Mouse (Mus musculus) stomach, postnatal 0 days (tissue): ENCODE results near the gene Wdr82. TPM values are rescaled to one million over a fixed set of nuclear protein-coding genes. Genes with fewer than 3 reads are reported as not detected.

Experiments used
- ATAC-seq: fragments of 200-750 bp; cut with Nextera tagmentation; 2 replicates; pipeline ENCODE4 v1.8.0; 2017; ENCODE audit not compliant: low FRiP score, low TSS enrichment
- DNase-seq: peaks from one replicate; pipeline ENCODE4 v3.0.0-alpha.2; 2016; ENCODE audit warnings: low spot score
- H3K27ac ChIP-seq: fragments of 300-500 bp; sonication (generic); replicated peaks from 2 replicates; pipeline ENCODE4 v1.5.1; 2014; ENCODE audit warnings: mild to moderate bottlenecking, control low read depth
- H3K27me3 ChIP-seq: fragments of 300-500 bp; sonication (generic); 2 replicates; pipeline ENCODE4 v1.6.1; 2014; ENCODE audit warnings: low read length; ENCODE audit not compliant: control insufficient read depth, insufficient read depth
- H3K36me3 ChIP-seq: fragments of 300-500 bp; sonication (generic); 2 replicates; pipeline ENCODE4 v1.6.1; 2014; ENCODE audit warnings: low read length, mixed read lengths; ENCODE audit not compliant: control insufficient read depth, insufficient read depth
- H3K4me1 ChIP-seq: fragments of 300-500 bp; sonication (generic); replicated peaks from 2 replicates; pipeline ENCODE4 v1.6.1; 2014; ENCODE audit warnings: antibody characterized with exemption; ENCODE audit not compliant: control insufficient read depth, insufficient read depth
- H3K4me2 ChIP-seq: fragments of 300-500 bp; sonication (generic); replicated peaks from 2 replicates; pipeline ENCODE4 v1.6.1; 2014; ENCODE audit warnings: low read depth, mild to moderate bottlenecking, control low read depth, moderate library complexity
- H3K4me3 ChIP-seq: fragments of 300-500 bp; sonication (generic); 2 replicates; pipeline ENCODE4 v1.5.1; 2014; ENCODE audit warnings: low read depth, low read length, control low read depth
- H3K9ac ChIP-seq: fragments of 300-500 bp; sonication (generic); 2 replicates; pipeline ENCODE4 v1.6.1; 2014; ENCODE audit warnings: mild to moderate bottlenecking, low read length, control low read depth, mixed read lengths
- H3K9me3 ChIP-seq: fragments of 300-500 bp; sonication (generic); 2 replicates; pipeline ENCODE4 v1.6.1; 2016; ENCODE audit warnings: low read length; ENCODE audit not compliant: control insufficient read depth
- CTCF ChIP-seq: IDR thresholded peaks from 2 replicates; pipeline ENCODE4 v1.5.1; 2016; ENCODE audit warnings: antibody characterized with exemption, low read depth, mild to moderate bottlenecking, moderate library complexity
- EP300 ChIP-seq: optimal IDR thresholded peaks from 2 replicates; pipeline ENCODE3; 2016; ENCODE audit warnings: antibody characterized with exemption
- WGBS: fragments of 180-500 bp; shearing (Covaris S2); extraction: QIAGEN DNeasy Blood & Tissue Kit; methylation state at CpG from one replicate; pipeline ENCODE4 v1.1.7; 2014; 5-methylcytosine and 5-hydroxymethylcytosine counted together
- polyA plus RNA-seq: library from polyadenylated mRNA; unstranded; fragments of >200 nt; fragmentation: Nextera tagmentation; extraction: Ambion mirVana; gene quantifications from 2 replicates; pipeline ENCODE4 v1.2.1, GENCODE M21; 2015

Gene Wdr82
- polyA plus RNA-seq, 1 experiment from 2014 or later = 10.3 TPM

- 88% methylated on average over 3 of the region's 3 CpGs for WGBS
- H3K4me3 ChIP-seq = no peak overlapping the region
Measured at GRCm38 (mm10) chr9:106197081-106197713, 26.5 kb downstream of the Wdr82 start.

GRCm38 (mm10) chr9:106197732-106198131, 27.0 kb downstream of the Wdr82 start:
- Histone ChIP-seq H3K4me2 (no peak overlapping the region), H3K4me3 (no peak overlapping the region), H3K27me3 (no peaks in the 10 kb centered on the region), H3K36me3 (no peaks in the 10 kb centered on the region), H3K9ac (0 out of 2 replicates have a peak overlapping the region, but pooled peaks have one; percentile 13), H3K27ac (no peak overlapping the region), H3K4me1 (no peaks in the 10 kb centered on the region), H3K9me3 (no peaks in the 10 kb centered on the region)
- ATAC-seq (no peak), DNase-seq (no peak)
- TF ChIP-seq CTCF (no peak), EP300 (no peak)
- 89% methylated on average over 9 of the region's 9 CpGs for whole genome bisulfite sequencing

More at GRCm38 (mm10) chr9:106197081-106197713, 26.5 kb downstream of the Wdr82 start:
- Histone ChIP-seq H3K36me3 (no peaks in the 10 kb centered on the region), H3K4me2 (no peak overlapping the region), H3K9ac (no peak overlapping the region), H3K27me3 (no peaks in the 10 kb centered on the region), H3K9me3 (no peaks in the 10 kb centered on the region), H3K27ac (no peak overlapping the region), H3K4me1 (no peaks in the 10 kb centered on the region)
- no peak for TF ChIP-seq CTCF
- no peak for TF ChIP-seq EP300
- no peak for ATAC-seq
- no peak for DNase-seq

GRCm38 (mm10) chr9:106198962-106199458, 28.3 kb downstream of the Wdr82 start:
- Histone ChIP-seq H3K36me3 (no peaks in the 10 kb centered on the region), H3K27me3 (no peaks in the 10 kb centered on the region), H3K9ac (peak overlapping the region; percentile 72), H3K4me2 (peak overlapping the region; percentile 64), H3K4me1 (0 out of 2 replicates have a peak, but pooled peaks cover 2% of the 10 kb centered on the region), H3K27ac (peak overlapping the region; percentile 69), H3K4me3 (peak overlapping the region; percentile 64), H3K9me3 (no peaks in the 10 kb centered on the region)
- DNase-seq = peak; percentile 80
- TF ChIP-seq CTCF = no peak
- no peak for TF ChIP-seq EP300
- peak; percentile 55; the same call in 1 of the 2 replicates for ATAC-seq
- WGBS = under 1% methylated on average over 29 of the region's 51 CpGs

GRCm38 (mm10) chr9:106199535-106200272, 29.0 kb downstream of the Wdr82 start, which contains the start of gene Ppm1m:
Gene Ppm1m (minus strand): TSS chr9:106199746.
- no peak for TF ChIP-seq EP300
- no peak for TF ChIP-seq CTCF
- ATAC-seq (no peak), DNase-seq (no peak)
- no peaks in the 10 kb centered on the region for H3K36me3 ChIP-seq
- H3K4me2 ChIP-seq = peak within 1 kb of the TSS; percentile 64
- peak within 1 kb of the TSS; percentile 72 for H3K9ac ChIP-seq
- 0 out of 2 replicates have a peak, but pooled peaks cover 5% of the 10 kb centered on the region for H3K4me1 ChIP-seq
- H3K27me3 ChIP-seq = no peaks in the 10 kb centered on the region
- 54% methylated on average over 18 of the region's 18 CpGs for WGBS
- peak within 1 kb of the TSS; percentile 64 for H3K4me3 ChIP-seq
- H3K9me3 ChIP-seq = no peaks in the 10 kb centered on the region
- peak within 1 kb of the TSS; percentile 69 for H3K27ac ChIP-seq

GRCm38 (mm10) chr9:106201895-106202294, 31.2 kb downstream of the Wdr82 start:
- H3K9ac ChIP-seq = 0 out of 2 replicates have a peak overlapping the region, but pooled peaks have one; percentile 70
- no peaks in the 10 kb centered on the region for H3K27me3 ChIP-seq
- TF ChIP-seq EP300 (no peak), CTCF (no peak)
- ATAC-seq (no peak), DNase-seq (no peak)
- no peak overlapping the region; the same call in 1 of the 2 replicates for H3K4me3 ChIP-seq
- no peaks in the 10 kb centered on the region for H3K36me3 ChIP-seq
- H3K9me3 ChIP-seq = no peaks in the 10 kb centered on the region
- H3K4me1 ChIP-seq = 0 out of 2 replicates have a peak, but pooled peaks cover 5% of the 10 kb centered on the region
- H3K4me2 ChIP-seq = peak overlapping the region; percentile 60; the same call in 1 of the 2 replicates
- WGBS = 77% methylated on average over 3 of the region's 3 CpGs
- no peak overlapping the region for H3K27ac ChIP-seq
